Mouse (Mus musculus): ENCODE data around the gene St6galnac5. TPM values are rescaled to one million over a fixed set of nuclear protein-coding genes. Genes with fewer than 3 reads are reported as not detected.

Gene St6galnac5
- polyA plus RNA-seq, 1 experiment from 2014 or later = 0.05 TPM

DNA sequence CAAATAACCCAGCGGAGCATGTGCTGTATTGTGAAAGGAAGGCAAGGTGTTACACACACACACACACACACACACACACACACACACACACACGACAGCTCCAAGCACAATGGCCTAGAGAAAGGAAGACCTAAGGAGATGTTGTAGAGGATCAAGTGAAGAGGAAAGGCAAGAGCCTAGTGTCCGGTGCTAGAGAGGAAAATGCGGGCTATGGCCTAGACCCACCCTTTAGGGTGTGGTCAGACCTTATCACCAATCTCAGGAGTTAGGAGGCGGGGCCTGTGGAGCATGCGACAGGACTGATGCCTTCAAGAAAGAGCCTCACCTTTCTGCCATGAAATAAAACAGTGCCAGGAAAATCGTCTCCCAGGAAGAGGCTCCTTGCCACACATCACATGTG lies 33.5 kb downstream of the St6galnac5 start:
- WGBS (ENCODE audit: insufficient replicate concordance) = 57% methylated on average over 7 of the region's 7 CpGs
- Histone ChIP-seq H3K9ac (no peak overlapping the region), H3K27me3 (replicated peaks) (no peaks in the 10 kb centered on the region), H3K36me3 (no peaks in the 10 kb centered on the region), H3K4me1 (peaks cover 45% of the 10 kb centered on the region), H3K4me3 (no peak overlapping the region), H3K9me3 (replicated peaks) (no peaks in the 10 kb centered on the region), H3K27ac (no peak overlapping the region), H3K4me2 (no peak overlapping the region)
- ATAC-seq = peak; percentile 51; the same call in 1 of the 2 replicates

DNA sequence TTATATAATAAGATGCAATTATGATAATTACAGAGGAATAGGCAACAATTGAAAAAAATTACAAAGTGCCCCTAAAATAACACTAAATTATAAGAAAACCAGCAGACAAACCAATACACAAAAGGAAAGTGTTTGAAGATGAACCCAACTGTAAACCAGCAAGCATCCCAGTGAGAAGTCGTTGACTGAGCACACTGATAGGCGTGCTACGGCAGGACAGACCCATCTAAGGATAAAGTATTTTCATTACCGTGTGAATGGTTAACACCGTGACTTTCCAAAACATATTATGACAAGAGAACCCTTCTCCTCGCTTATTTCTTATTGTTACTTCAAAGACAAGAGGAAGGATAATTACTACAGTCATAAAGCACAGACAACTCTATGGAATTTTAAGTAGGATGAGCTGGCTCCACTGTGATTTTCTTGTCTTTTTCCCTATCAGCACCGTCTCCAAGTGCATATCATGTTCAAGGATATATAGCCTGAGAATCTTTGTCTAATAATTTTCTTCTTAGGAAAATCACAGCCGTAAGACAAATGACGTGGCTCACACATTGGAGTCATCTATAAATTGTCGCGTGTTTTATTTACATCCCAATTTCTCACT lies 34.9 kb downstream of the St6galnac5 start:
- no peaks in the 10 kb centered on the region for H3K9me3 ChIP-seq (replicated peaks)
- no peak overlapping the region for H3K4me3 ChIP-seq
- ATAC-seq = no peak
- H3K27ac ChIP-seq = no peak overlapping the region
- peaks cover 48% of the 10 kb centered on the region for H3K4me1 ChIP-seq
- no peaks in the 10 kb centered on the region for H3K27me3 ChIP-seq (replicated peaks)
- H3K4me2 ChIP-seq = no peak overlapping the region
- 82% methylated on average over 11 of the region's 11 CpGs for WGBS (ENCODE audit: insufficient replicate concordance)
- no peak overlapping the region for H3K9ac ChIP-seq
- H3K36me3 ChIP-seq = no peaks in the 10 kb centered on the region

DNA sequence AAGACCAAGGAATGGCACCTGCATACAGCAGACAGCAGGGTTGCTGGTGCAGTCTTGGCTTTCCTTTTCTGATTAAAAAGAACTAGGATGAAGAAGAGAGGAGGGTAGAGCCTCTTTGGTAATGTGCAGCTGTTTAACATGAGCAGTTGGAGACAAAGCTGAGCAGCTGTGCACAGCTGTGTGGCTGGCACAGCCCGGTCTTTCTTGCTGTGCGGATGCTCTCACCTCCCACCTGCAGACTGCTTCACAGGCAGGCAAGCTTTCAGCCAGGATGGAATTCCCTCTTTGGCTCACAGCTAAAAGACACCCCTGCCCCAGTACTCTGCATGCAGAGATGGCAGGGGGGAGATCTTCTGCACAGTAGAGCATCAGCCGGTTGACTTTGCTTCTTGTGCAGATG lies 37.3 kb downstream of the St6galnac5 start:
- Histone ChIP-seq H3K27me3 (replicated peaks) (no peaks in the 10 kb centered on the region), H3K9me3 (replicated peaks) (no peaks in the 10 kb centered on the region), H3K4me3 (no peak overlapping the region), H3K9ac (no peak overlapping the region), H3K36me3 (no peaks in the 10 kb centered on the region), H3K27ac (no peak overlapping the region), H3K4me1 (peaks cover 27% of the 10 kb centered on the region), H3K4me2 (no peak overlapping the region)
- 85% methylated on average over 3 of the region's 3 CpGs for WGBS (ENCODE audit: insufficient replicate concordance)
- ATAC-seq = no peak

DNA sequence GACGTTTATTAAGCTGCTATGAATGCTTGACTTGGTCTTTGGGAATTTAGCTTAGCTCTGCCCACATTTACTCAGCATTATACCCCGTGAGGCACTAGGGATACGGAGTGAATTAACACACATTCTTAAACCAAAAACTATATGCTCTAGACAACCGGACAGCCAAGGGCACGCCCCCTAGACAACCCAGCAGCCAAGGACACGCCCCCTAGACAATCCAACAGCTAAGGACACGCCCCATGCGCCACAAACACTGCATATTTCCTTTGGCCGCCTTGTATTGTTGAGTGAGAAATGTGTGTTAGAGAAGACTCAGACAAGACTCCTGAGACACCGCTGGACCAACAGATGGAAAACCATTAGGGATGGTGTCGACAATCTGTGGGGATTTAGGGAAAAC lies 39.1 kb downstream of the St6galnac5 start:
- no peak overlapping the region for H3K4me2 ChIP-seq
- no peak overlapping the region for H3K4me3 ChIP-seq
- no peaks in the 10 kb centered on the region for H3K27me3 ChIP-seq (replicated peaks)
- H3K36me3 ChIP-seq = no peaks in the 10 kb centered on the region
- 47% methylated on average over 11 of the region's 11 CpGs for WGBS (ENCODE audit: insufficient replicate concordance)
- no peak overlapping the region for H3K27ac ChIP-seq
- H3K9me3 ChIP-seq (replicated peaks) = no peaks in the 10 kb centered on the region
- peak; percentile 71 for ATAC-seq
- no peak overlapping the region for H3K9ac ChIP-seq
- H3K4me1 ChIP-seq = peaks cover 10% of the 10 kb centered on the region; the same call in 1 of the 2 replicates

DNA sequence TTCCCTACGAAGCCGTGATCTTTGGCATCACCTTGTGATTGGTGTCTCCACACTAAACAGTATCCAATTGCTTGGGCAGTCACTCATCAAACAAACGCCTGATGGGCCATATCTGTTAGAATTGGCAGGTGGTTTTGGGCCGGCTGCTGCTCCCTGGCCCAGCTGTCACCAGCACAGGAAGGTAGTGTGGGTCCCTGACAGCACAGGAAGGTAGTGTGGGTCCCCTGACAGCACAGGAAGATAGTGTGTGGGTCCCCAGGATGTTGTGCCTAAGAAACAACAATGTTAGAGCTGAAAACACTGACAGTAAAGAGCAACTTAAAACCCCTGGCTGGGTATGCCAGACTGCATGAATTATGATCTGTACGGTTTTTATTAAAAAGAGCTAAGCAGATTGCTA lies 40.4 kb downstream of the St6galnac5 start:
- no peak overlapping the region for H3K4me2 ChIP-seq
- H3K9ac ChIP-seq = no peak overlapping the region
- 58% methylated on average over 5 of the region's 5 CpGs for WGBS (ENCODE audit: insufficient replicate concordance)
- H3K36me3 ChIP-seq = no peaks in the 10 kb centered on the region
- no peaks in the 10 kb centered on the region for H3K27me3 ChIP-seq (replicated peaks)
- peaks cover 11% of the 10 kb centered on the region; the same call in 1 of the 2 replicates for H3K4me1 ChIP-seq
- no peak overlapping the region for H3K27ac ChIP-seq
- no peak overlapping the region for H3K4me3 ChIP-seq
- ATAC-seq = no peak
- no peaks in the 10 kb centered on the region for H3K9me3 ChIP-seq (replicated peaks)

DNA sequence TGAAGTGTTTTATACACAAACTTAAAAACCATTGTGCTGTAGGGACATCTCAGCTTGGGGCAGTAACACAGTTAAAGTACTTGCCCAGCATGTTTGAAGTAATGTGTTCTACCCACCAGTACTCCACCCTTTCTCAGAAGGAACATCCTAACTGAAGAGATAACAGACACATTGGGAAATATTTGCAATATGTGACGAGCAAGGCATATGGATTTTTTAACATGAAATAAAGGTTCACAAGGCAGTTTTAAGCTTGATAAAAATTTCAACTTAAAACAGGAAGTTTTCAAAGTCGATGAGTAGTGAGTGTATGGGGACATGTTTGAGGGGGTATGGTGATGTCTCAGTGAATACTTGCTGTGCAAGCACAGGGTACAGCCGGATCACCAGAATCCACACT lies 45.7 kb downstream of the St6galnac5 start:
- Histone ChIP-seq H3K4me2 (no peak overlapping the region), H3K36me3 (no peaks in the 10 kb centered on the region), H3K27ac (no peak overlapping the region), H3K27me3 (replicated peaks) (no peaks in the 10 kb centered on the region), H3K4me1 (peaks cover 25% of the 10 kb centered on the region; the same call in 1 of the 2 replicates), H3K9me3 (replicated peaks) (no peaks in the 10 kb centered on the region), H3K9ac (no peak overlapping the region), H3K4me3 (no peak overlapping the region)
- 51% methylated on average over 3 of the region's 3 CpGs for WGBS (ENCODE audit: insufficient replicate concordance)
- peak; percentile 58; the same call in 1 of the 2 replicates for ATAC-seq

DNA sequence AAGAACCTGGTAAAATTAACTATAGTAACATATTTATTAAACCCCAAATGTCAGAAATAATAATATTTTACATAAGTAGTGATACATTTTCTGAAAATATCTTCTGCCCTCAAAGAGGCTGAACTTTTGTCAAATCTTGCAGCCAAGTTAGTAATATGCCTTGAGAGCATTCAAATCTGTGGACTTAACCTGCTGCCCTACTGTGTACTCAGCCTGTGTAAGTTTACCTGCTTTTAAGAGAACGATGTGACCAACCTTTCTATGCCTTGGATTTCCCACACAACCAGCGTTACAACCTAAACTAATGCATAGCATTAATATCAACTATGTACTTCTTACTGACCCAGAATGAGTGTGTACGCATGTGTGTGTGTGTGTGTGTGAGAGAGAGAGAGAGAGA lies 48.3 kb downstream of the St6galnac5 start:
- H3K9ac ChIP-seq = no peak overlapping the region
- H3K9me3 ChIP-seq (replicated peaks) = no peaks in the 10 kb centered on the region
- no peak overlapping the region for H3K27ac ChIP-seq
- H3K4me2 ChIP-seq = no peak overlapping the region
- 80% methylated on average over 3 of the region's 3 CpGs for WGBS (ENCODE audit: insufficient replicate concordance)
- H3K27me3 ChIP-seq (replicated peaks) = no peaks in the 10 kb centered on the region
- H3K36me3 ChIP-seq = no peaks in the 10 kb centered on the region
- peaks cover 44% of the 10 kb centered on the region for H3K4me1 ChIP-seq
- ATAC-seq = no peak
- H3K4me3 ChIP-seq = no peak overlapping the region

DNA sequence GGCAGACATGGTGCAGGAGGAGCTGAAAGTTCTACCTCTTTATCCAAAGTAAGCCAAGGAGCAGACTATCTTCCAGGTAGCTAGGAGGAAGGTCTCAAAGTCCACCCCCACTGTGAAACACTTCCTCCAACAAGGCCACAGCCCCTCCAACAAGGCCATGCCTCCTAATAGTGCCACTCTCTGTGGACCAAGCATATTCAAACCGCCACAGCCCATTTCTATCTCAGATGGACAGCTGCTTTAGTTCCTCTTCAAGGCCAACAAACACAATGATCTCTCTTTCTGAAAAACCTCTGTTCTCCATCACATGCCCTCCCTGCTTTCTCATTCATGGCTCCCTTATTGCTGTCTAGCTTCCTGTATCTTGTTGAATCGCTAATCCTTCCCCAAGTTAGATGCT lies 49.5 kb downstream of the St6galnac5 start:
- no peak overlapping the region for H3K9ac ChIP-seq
- WGBS (ENCODE audit: insufficient replicate concordance) = 48% methylated on average over 2 of the region's 2 CpGs

DNA sequence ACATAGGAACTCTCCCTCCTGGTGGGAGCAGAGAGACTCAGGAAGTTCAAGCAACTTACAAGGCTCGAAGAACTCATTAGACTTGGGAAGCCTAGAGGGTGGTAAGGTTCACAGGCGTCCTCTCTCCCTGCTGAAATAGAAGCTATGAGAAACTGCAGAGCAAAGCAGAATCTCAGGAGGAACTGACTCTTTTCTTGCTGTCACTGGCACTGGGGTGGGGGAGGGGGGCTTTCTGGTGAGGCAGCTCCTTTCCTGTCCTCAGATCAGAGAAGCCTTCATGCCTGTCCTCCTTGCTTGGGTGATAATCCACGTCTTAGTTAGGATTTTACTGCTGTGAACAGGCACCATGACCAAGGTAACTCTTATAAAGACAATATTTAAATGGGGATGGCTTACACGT lies 50.0 kb downstream of the St6galnac5 start:
- no peak for ATAC-seq
- H3K9ac ChIP-seq = no peak overlapping the region
- peaks cover 50% of the 10 kb centered on the region for H3K4me1 ChIP-seq
- no peak overlapping the region for H3K27ac ChIP-seq
- H3K36me3 ChIP-seq = no peaks in the 10 kb centered on the region
- no peak overlapping the region for H3K4me2 ChIP-seq
- H3K27me3 ChIP-seq (replicated peaks) = no peaks in the 10 kb centered on the region
- H3K4me3 ChIP-seq = no peak overlapping the region
- H3K9me3 ChIP-seq (replicated peaks) = no peaks in the 10 kb centered on the region
- WGBS (ENCODE audit: insufficient replicate concordance) = 41% methylated on average over 4 of the region's 4 CpGs

More for the DNA sequence above, 49.5 kb downstream of the St6galnac5 start:
- H3K4me2 ChIP-seq = no peak overlapping the region
- no peaks in the 10 kb centered on the region for H3K36me3 ChIP-seq
- H3K27ac ChIP-seq = no peak overlapping the region
- H3K4me3 ChIP-seq = no peak overlapping the region
- peaks cover 50% of the 10 kb centered on the region for H3K4me1 ChIP-seq
- ATAC-seq = no peak
- no peaks in the 10 kb centered on the region for H3K9me3 ChIP-seq (replicated peaks)
- H3K27me3 ChIP-seq (replicated peaks) = no peaks in the 10 kb centered on the region

DNA sequence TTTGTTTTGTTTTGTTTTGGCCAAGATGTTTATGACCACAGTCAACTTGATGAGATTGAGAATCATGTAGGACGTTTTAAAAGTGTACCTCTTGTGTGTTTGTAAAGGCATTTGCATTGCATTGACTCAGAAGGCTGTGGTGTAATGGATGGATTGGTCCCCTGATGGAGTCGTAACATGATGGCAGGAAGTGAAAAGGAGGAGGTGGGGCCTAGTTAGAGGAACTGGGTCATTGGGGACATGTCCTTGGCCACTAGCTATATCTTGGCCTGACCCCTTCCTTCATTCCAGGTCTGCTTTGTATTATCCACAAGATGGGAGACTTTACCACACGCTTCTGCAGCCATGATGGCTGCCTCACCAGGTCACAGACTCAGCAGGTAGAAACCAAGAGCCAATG lies 50.7 kb downstream of the St6galnac5 start:
- Histone ChIP-seq H3K4me3 (no peak overlapping the region), H3K4me2 (no peak overlapping the region), H3K27me3 (replicated peaks) (no peaks in the 10 kb centered on the region), H3K4me1 (peaks cover 47% of the 10 kb centered on the region), H3K27ac (no peak overlapping the region), H3K9ac (no peak overlapping the region), H3K9me3 (replicated peaks) (no peaks in the 10 kb centered on the region), H3K36me3 (no peaks in the 10 kb centered on the region)
- 59% methylated on average over 3 of the region's 3 CpGs for WGBS (ENCODE audit: insufficient replicate concordance)
- ATAC-seq = no peak

DNA sequence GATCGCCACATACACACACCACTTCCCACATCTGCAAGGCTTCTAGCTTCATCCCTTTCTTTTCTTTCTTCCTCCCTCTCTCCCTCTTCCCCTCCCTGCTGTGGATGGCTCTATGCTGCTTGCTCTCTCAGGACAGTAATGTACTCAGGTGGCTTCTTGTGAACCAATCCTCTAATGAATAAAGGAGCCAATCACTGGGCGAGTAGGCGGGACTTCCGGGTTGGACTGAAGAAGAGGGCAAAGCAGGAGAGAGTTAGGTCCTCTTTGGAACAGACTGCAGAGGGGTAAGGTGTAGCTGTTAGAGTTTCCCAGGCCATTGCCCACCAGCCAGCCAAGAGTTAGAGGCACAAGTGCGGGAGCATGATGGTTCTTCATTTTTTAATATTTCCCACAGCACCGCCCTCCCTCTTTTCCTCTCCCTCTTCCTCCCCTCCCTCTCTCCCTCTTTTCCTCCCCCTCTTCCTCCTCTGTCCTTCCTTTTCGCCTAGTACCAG lies 52.2 kb downstream of the St6galnac5 start:
- Histone ChIP-seq H3K27ac (0 out of 2 replicates have a peak overlapping the region, but pooled peaks have one; percentile 26), H3K9ac (no peak overlapping the region), H3K36me3 (no peaks in the 10 kb centered on the region), H3K4me1 (peaks cover 57% of the 10 kb centered on the region), H3K4me2 (peak overlapping the region; percentile 36), H3K27me3 (replicated peaks) (no peaks in the 10 kb centered on the region), H3K4me3 (no peak overlapping the region), H3K9me3 (replicated peaks) (no peaks in the 10 kb centered on the region)
- WGBS (ENCODE audit: insufficient replicate concordance) = 61% methylated on average over 7 of the region's 7 CpGs
- ATAC-seq = peak; percentile 78

DNA sequence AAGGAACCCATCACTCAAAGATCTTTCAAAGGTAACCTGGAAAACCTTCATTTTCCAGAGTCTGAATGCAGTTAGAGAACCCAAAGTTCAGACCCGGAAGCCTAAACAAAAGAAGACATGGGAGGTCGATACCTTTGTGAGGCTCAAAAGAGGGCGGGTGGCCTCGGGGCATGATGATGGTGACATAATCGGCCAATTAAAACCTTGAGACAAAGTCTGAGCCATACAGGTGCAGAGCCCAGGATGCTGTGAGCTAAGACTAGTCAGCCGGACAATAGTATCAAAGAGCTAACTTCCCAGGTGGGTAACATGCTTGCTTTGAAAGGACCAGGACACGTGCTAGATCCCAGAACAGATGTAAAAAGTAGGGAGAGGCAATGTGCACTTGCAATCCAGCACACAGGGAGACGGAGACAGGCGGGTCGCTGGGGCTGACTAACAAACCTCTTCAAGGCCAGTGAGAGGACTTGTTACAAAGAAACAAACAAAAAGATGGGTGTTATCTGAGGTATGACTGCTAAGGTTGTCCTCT lies 52.7 kb downstream of the St6galnac5 start:
- Histone ChIP-seq H3K4me2 (peak overlapping the region; percentile 36), H3K36me3 (no peaks in the 10 kb centered on the region), H3K4me3 (no peak overlapping the region), H3K9me3 (replicated peaks) (no peaks in the 10 kb centered on the region), H3K27ac (0 out of 2 replicates have a peak overlapping the region, but pooled peaks have one; percentile 26), H3K27me3 (replicated peaks) (no peaks in the 10 kb centered on the region), H3K4me1 (peaks cover 56% of the 10 kb centered on the region), H3K9ac (no peak overlapping the region)
- WGBS (ENCODE audit: insufficient replicate concordance) = 57% methylated on average over 10 of the region's 10 CpGs
- 0 out of 2 replicates have a peak, but pooled peaks have one; percentile 1 for ATAC-seq
